Mouse (Mus musculus) liver, embryonic 16.5 days (tissue): ENCODE data around the gene Armh3. TPM values are rescaled to one million over a fixed set of nuclear protein-coding genes. Genes with fewer than 3 reads are reported as not detected.

Source experiments
- ATAC-seq: fragments of 200-750 bp; cut with Nextera tagmentation; 2 replicates; pipeline ENCODE4 v1.8.0; 2017; ENCODE audit warnings: low read depth, mild to moderate bottlenecking, moderate number of reproducible peaks, moderate library complexity
- H3K27ac ChIP-seq: fragments of 300-500 bp; sonication (generic); 2 replicates; pipeline ENCODE4 v1.5.1; 2014; ENCODE audit warnings: mild to moderate bottlenecking, low read length
- H3K27me3 ChIP-seq: fragments of 300-500 bp; sonication (generic); 2 replicates; pipeline ENCODE4 v1.6.1; 2014; ENCODE audit warnings: low read depth, low read length, mixed read lengths; ENCODE audit not compliant: control insufficient read depth, insufficient read depth
- H3K36me3 ChIP-seq: fragments of 300-500 bp; sonication (generic); 2 replicates; pipeline ENCODE4 v1.6.1; 2014; ENCODE audit warnings: mild to moderate bottlenecking; ENCODE audit not compliant: control insufficient read depth, insufficient read depth
- H3K4me1 ChIP-seq: fragments of 300-500 bp; sonication (generic); 2 replicates; pipeline ENCODE4 v1.6.1; 2014; ENCODE audit warnings: low read depth, low read length, mixed read lengths; ENCODE audit not compliant: control insufficient read depth
- H3K4me2 ChIP-seq: fragments of 300-500 bp; sonication (generic); 2 replicates; pipeline ENCODE4 v1.6.1; 2014; ENCODE audit warnings: low read depth, low read length, mixed read lengths
- H3K4me3 ChIP-seq: fragments of 300-500 bp; sonication (generic); 2 replicates; pipeline ENCODE4 v1.5.1; 2014; ENCODE audit warnings: low read depth, mild to moderate bottlenecking, low read length
- H3K9ac ChIP-seq: fragments of 300-500 bp; sonication (generic); 2 replicates; pipeline ENCODE4 v1.6.1; 2014; ENCODE audit warnings: low read depth, low read length
- H3K9me3 ChIP-seq: fragments of 300-500 bp; sonication (generic); replicated peaks from 2 replicates; pipeline ENCODE4 v1.6.1; 2016; ENCODE audit warnings: low read length; ENCODE audit not compliant: control insufficient read depth
- WGBS: fragments of 180-500 bp; shearing (Covaris S2); extraction: QIAGEN DNeasy Blood & Tissue Kit; methylation state at CpG from one replicate; pipeline ENCODE4 v1.1.7; 2014; ENCODE audit not compliant: insufficient replicate concordance; 5-methylcytosine and 5-hydroxymethylcytosine counted together
- polyA plus RNA-seq: library from polyadenylated mRNA; unstranded; fragments of >200 nt; fragmentation: Nextera tagmentation; extraction: Ambion mirVana; gene quantifications from 2 replicates; pipeline ENCODE4 v1.2.1, GENCODE M21; 2015

Gene Armh3
- polyA plus RNA-seq, 1 experiment from 2014 or later = 4.7 TPM

- Histone ChIP-seq H3K4me1 (peaks cover 19% of the 10 kb centered on the region), H3K4me3 (no peak overlapping the region), H3K9me3 (no peaks in the 10 kb centered on the region), H3K9ac (peak overlapping the region; percentile 25), H3K27me3 (no peaks in the 10 kb centered on the region), H3K27ac (peak overlapping the region; percentile 91), H3K4me2 (peak overlapping the region; percentile 56), H3K36me3 (no peaks in the 10 kb centered on the region)
- peak; percentile 99 for ATAC-seq
- 46% methylated on average over 13 of the region's 13 CpGs for WGBS
Observed at GRCm38 (mm10) chr19:45789888-45790874, 208.1 kb downstream of the Armh3 start.

- Histone ChIP-seq H3K27ac (peak overlapping the region; percentile 91; the same call in 1 of the 2 replicates), H3K9me3 (no peaks in the 10 kb centered on the region), H3K36me3 (no peaks in the 10 kb centered on the region), H3K9ac (no peak overlapping the region), H3K4me3 (no peak overlapping the region), H3K4me1 (peaks cover 21% of the 10 kb centered on the region), H3K27me3 (no peaks in the 10 kb centered on the region), H3K4me2 (no peak overlapping the region)
- no peak for ATAC-seq
- WGBS = 84% methylated on average over 7 of the region's 7 CpGs
Observed at GRCm38 (mm10) chr19:45789365-45789764, 208.9 kb downstream of the Armh3 start.

- Histone ChIP-seq H3K36me3 (no peaks in the 10 kb centered on the region), H3K4me1 (peaks cover 26% of the 10 kb centered on the region), H3K4me3 (no peak overlapping the region), H3K9me3 (no peaks in the 10 kb centered on the region), H3K27me3 (no peaks in the 10 kb centered on the region), H3K27ac (no peak overlapping the region), H3K9ac (no peak overlapping the region), H3K4me2 (no peak overlapping the region)
- ATAC-seq = no peak
- WGBS = 38% methylated on average over 4 of the region's 4 CpGs
Observed at GRCm38 (mm10) chr19:45788337-45788736, 210.0 kb downstream of the Armh3 start.

- Histone ChIP-seq H3K4me2 (no peak overlapping the region), H3K27me3 (no peaks in the 10 kb centered on the region), H3K4me1 (peaks cover 26% of the 10 kb centered on the region), H3K9ac (no peak overlapping the region), H3K9me3 (no peaks in the 10 kb centered on the region), H3K4me3 (no peak overlapping the region), H3K36me3 (no peaks in the 10 kb centered on the region), H3K27ac (no peak overlapping the region)
- 67% methylated on average over 3 of the region's 3 CpGs for WGBS
- ATAC-seq = no peak
Observed at GRCm38 (mm10) chr19:45787450-45787849, 210.8 kb downstream of the Armh3 start.

GRCm38 (mm10) chr19:45785470-45785869 is 212.8 kb downstream of the Armh3 start:
- H3K27ac ChIP-seq = no peak overlapping the region
- H3K4me1 ChIP-seq = peaks cover 31% of the 10 kb centered on the region
- H3K4me3 ChIP-seq = no peak overlapping the region
- WGBS = 53% methylated on average over 3 of the region's 3 CpGs
- H3K27me3 ChIP-seq = no peaks in the 10 kb centered on the region
- ATAC-seq = no peak
- H3K9me3 ChIP-seq = no peaks in the 10 kb centered on the region
- H3K4me2 ChIP-seq = no peak overlapping the region
- 0 out of 2 replicates have a peak, but pooled peaks cover 3% of the 10 kb centered on the region for H3K36me3 ChIP-seq
- no peak overlapping the region for H3K9ac ChIP-seq

GRCm38 (mm10) chr19:45783933-45784576 is 214.2 kb downstream of the Armh3 start:
- WGBS = 36% methylated on average over 17 of the region's 17 CpGs
- ATAC-seq = no peak
- peak overlapping the region; percentile 89 for H3K4me2 ChIP-seq
- H3K4me3 ChIP-seq = peak overlapping the region; percentile 86
- H3K27ac ChIP-seq = peak overlapping the region; percentile 98
- peak overlapping the region; percentile 84 for H3K9ac ChIP-seq
- H3K9me3 ChIP-seq = no peaks in the 10 kb centered on the region
- no peaks in the 10 kb centered on the region for H3K27me3 ChIP-seq
- H3K4me1 ChIP-seq = peaks cover 31% of the 10 kb centered on the region
- peaks cover 9% of the 10 kb centered on the region for H3K36me3 ChIP-seq

GRCm38 (mm10) chr19:45783181-45783932 is 214.9 kb downstream of the Armh3 start, which contains the start of gene Mgea5:
Gene Mgea5, minus strand, starts transcription at chr19:45783837.
- peak within 1 kb of the TSS; percentile 89 for H3K4me2 ChIP-seq
- WGBS = under 1% methylated on average over 66 of the region's 71 CpGs
- ATAC-seq = peak; percentile 96

GRCm38 (mm10) chr19:45782315-45783001 is 215.8 kb downstream of the Armh3 start:
- Histone ChIP-seq H3K9ac (peak overlapping the region; percentile 93), H3K4me1 (peaks cover 29% of the 10 kb centered on the region), H3K4me3 (peak overlapping the region; percentile 86), H3K4me2 (peak overlapping the region; percentile 89), H3K27ac (peak overlapping the region; percentile 98), H3K36me3 (peaks cover 23% of the 10 kb centered on the region), H3K27me3 (no peaks in the 10 kb centered on the region), H3K9me3 (no peaks in the 10 kb centered on the region)
- 1% methylated on average over 36 of the region's 36 CpGs for WGBS
- peak; percentile 42 for ATAC-seq

More at GRCm38 (mm10) chr19:45783181-45783932, 214.9 kb downstream of the Armh3 start, which contains the start of gene Mgea5:
- H3K27ac ChIP-seq = peak within 1 kb of the TSS; percentile 98
- peaks cover 29% of the 10 kb centered on the region for H3K4me1 ChIP-seq
- H3K4me3 ChIP-seq = peak within 1 kb of the TSS; percentile 86
- no peaks in the 10 kb centered on the region for H3K9me3 ChIP-seq
- peak within 1 kb of the TSS; percentile 93 for H3K9ac ChIP-seq
- H3K36me3 ChIP-seq = peaks cover 14% of the 10 kb centered on the region
- no peaks in the 10 kb centered on the region for H3K27me3 ChIP-seq
